Mouse (Mus musculus) testis, adult 2 months (tissue): ENCODE data around the gene Slc36a3.

Experiments
- CTCF ChIP-seq: fragments of 200-500 bp; IDR thresholded peaks from 2 replicates; pipeline ENCODE4 v1.5.1; 2012; ENCODE audit warnings: low read depth, mild to moderate bottlenecking, inconsistent platforms, low read length, moderate library complexity; ENCODE audit not compliant: control insufficient read depth, insufficient read depth, insufficient replicate concordance
- POLR2A ChIP-seq: fragments of 200-500 bp; IDR thresholded peaks from 2 replicates; pipeline ENCODE4 v1.6.1; 2012; ENCODE audit warnings: low read depth, mild to moderate bottlenecking, inconsistent platforms, low read length, moderate library complexity; ENCODE audit not compliant: control insufficient read depth

GRCm38 (mm10) chr11:55131077-55131742, 20.3 kb downstream of the Slc36a3 start:
- no peak for TF ChIP-seq POLR2A
- no peak for TF ChIP-seq CTCF
